Mouse (Mus musculus) thymus, adult 18-20 months (tissue): ENCODE results near the gene Ces2b.
"Not testable (repeated sequence)": the region's sequence is repeated elsewhere in the genome, so short reads cannot be mapped to it uniquely, and the experiment has no call there.

Source experiments
- DNase-seq, 2 experiments: peaks; one replicate each; pipeline ENCODE4 v3.0.0; 2022; ENCODE audit warnings: mixed read lengths in 2 of 2

Gene Ces2b

DNA sequence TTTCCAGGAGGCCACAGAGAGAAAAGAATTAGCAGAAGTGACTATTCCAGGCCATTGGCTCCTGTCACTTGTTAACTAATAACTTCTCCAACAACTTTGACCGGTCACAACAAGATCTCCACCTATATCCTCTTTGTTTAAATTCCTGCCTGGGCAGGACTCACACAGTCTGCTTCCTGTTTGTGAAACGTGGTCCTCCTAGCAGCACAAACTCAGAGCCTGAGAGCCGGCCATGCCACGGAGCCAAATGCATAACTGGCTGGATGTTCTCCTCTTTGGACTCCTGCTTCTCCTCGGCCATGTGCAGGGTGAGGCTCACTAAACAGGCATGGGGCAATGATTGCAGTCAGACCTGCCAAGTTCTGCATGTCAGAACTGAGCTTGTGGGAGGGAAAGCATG, at the start of gene Ces2b:
Ces2b (plus strand) TSS at position 133 of the 400 bp plus-strand sequence.
- no peak for DNase-seq

DNA sequence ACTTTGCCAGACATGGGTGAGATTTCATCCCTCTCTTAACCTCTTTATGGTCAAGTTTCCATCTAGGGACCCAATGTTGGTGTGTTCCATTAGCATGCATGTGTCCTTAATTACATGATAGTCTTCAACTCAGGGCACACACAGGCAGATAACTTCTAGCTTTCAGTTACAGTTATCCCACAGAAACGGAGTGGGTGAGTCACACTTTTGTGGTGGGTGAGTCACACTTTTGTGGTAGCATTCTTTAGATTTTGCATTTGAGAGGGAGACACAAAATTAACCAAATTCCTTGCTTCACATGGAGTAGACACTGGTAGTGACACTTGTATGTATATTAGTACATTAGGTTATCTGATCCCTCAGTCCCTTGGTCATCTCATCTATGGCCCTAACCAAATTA, 44.3 kb upstream of the Ces2b start:
- no peak for DNase-seq

DNA sequence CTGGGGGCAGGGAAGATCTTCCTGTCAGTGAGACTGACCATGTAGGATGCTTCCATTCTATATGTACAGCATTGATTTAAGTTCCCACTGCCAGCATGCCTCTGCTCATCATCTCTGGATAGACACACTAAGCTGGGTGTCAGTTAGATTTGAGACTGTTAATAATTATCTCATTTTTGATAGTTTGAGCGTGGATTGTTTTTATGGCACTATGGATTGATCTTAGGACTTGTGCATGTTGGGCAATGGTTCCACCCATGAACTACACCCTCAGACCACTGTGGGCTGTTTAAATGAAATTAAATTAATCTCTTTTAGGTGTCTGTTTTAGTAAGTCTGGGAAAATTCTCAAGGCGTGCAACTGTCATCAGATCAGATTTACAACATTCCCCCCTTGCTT, 42.4 kb upstream of the Ces2b start:
- no peak for DNase-seq

GRCm38 (mm10) chr8:104789886-104790680, 41.3 kb upstream of the Ces2b start:
- DNase-seq, result no peak

- no peak for DNase-seq
Observed at GRCm38 (mm10) chr8:104799385-104799784, 32.0 kb upstream of the Ces2b start.

- DNase-seq, result no peak
Observed at GRCm38 (mm10) chr8:104806127-104806526, 25.2 kb upstream of the Ces2b start.

- DNase-seq, result no peak
Observed at GRCm38 (mm10) chr8:104808542-104809413, 22.6 kb upstream of the Ces2b start.

DNA sequence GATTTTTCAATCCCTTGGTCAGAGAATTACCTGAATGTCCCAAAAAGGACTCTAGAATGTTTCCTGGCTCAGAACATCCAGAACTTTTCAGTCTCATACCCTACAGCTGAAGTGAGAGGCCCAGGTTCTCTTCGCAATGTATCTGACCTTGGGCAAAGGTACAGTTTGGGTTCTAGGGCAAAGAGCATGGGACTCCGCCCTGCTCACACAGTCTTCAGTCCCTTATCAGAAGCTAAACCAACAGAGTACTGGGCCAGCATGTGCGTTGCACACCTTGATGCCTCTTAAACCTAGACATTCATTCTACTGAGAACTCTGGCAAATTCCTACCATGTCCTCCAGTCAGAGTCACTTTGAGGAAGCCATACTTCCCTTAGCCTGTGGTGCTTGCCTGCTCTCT, 21.9 kb upstream of the Ces2b start:
- no peak for DNase-seq

DNA sequence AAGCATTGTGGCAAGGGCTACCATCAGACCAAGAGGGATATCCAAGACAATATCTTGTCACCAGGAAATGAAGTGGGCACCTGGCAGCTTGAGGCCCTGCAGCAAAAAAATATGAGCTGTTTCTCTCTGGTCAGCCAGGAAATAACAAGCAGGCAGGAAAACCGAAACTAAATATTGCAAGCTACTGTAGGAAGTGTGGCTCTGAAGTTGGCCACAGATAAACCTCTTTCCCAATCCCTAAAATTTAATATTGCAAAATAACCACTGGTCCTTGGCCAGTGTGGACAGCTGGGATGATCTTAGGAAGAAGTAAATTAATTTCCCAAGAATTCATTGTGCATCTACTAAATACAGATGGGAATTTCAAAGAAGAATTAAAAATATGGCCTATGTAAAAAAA, 4.5 kb upstream of the Ces2b start:
- no peak for DNase-seq

DNA sequence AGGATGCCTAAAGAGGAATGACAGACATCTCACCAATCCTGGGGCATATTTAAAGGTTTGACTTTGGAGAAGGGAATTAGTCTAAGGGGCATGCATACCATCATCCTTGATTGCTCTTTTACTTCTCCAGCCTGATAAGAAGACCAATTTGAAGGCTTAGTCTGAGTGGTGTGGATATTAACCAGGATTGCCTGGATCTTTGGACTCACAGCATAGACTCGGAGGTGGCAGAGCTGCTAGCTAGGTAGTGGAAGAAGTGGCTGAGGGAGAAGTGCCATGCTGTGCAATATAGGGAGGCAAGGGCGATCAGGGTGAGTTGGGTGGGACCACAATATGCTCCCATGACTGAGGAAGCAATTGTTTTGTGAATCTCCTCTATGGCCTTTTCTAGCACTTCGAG, 3.2 kb upstream of the Ces2b start:
- DNase-seq, result no peak

GRCm38 (mm10) chr8:104841360-104842078, 10.1 kb downstream of the Ces2b start:
- DNase-seq, result no peak

DNA sequence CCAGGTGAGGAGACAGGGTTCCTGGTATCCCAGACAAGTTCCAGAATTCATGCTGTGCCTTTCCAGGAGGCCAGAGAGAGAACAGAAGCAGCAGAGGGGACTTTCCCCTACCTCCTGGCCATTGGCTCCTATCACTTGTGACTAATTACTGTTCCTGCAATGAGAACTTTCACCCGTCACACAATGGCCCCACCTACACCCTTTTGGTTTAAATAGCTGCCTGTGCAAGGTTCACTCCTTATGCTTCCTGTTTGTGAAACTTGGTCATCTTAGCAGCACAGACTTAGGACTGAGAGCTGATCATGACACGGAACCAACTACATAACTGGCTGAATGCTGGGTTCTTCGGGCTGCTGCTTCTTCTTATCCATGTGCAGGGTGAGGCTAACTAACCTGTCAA, 15.5 kb downstream of the Ces2b start, which contains the start of gene Ces2c:
Ces2c (plus strand) TSS at position 238 of the 400 bp plus-strand sequence.
- no peak for DNase-seq

GRCm38 (mm10) chr8:104847741-104848462, 16.5 kb downstream of the Ces2b start:
- DNase-seq, result no peak

GRCm38 (mm10) chr8:104866844-104867531, 35.6 kb downstream of the Ces2b start:
- DNase-seq, result not testable (repeated sequence)

GRCm38 (mm10) chr8:104868876-104869275, 37.5 kb downstream of the Ces2b start:
- not testable (repeated sequence) for DNase-seq

DNA sequence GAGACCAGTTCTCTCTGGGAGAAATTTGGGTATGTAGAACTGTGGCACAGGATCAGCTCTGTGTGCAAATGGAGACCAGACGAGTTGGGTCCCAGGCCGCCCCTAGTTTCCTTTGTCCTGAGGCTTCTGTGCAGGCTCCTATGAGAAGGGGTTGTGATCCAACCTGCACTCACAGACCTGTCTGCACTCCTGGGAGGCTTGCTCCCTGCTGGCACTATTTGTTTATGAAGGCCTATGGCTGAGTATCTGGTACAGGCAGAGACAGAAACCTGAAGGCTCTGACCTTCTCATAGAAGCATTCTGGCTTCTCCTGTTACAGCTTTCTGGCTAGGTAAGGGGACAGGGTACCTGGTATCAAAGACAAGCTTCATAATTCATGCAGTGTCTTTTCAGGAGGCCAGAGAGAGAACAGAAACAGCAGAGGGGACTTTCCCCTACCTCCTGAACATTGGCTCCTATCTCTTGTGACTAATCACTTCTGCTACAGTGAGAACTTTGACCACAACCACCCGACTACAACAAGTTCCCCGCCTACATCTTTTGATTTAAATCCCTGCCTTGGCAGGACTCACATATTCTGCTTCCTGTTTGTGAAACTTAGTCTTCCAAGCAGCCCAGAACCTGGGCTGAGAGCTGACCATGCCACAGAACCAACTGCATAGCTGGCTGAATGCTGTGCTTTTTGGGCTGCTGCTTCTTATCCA, 55.0 kb downstream of the Ces2b start:
- DNase-seq, result not testable (repeated sequence)
